Comparison of ENCODE assay signal across 9 mouse cellular contexts in the genomic region with DNA sequence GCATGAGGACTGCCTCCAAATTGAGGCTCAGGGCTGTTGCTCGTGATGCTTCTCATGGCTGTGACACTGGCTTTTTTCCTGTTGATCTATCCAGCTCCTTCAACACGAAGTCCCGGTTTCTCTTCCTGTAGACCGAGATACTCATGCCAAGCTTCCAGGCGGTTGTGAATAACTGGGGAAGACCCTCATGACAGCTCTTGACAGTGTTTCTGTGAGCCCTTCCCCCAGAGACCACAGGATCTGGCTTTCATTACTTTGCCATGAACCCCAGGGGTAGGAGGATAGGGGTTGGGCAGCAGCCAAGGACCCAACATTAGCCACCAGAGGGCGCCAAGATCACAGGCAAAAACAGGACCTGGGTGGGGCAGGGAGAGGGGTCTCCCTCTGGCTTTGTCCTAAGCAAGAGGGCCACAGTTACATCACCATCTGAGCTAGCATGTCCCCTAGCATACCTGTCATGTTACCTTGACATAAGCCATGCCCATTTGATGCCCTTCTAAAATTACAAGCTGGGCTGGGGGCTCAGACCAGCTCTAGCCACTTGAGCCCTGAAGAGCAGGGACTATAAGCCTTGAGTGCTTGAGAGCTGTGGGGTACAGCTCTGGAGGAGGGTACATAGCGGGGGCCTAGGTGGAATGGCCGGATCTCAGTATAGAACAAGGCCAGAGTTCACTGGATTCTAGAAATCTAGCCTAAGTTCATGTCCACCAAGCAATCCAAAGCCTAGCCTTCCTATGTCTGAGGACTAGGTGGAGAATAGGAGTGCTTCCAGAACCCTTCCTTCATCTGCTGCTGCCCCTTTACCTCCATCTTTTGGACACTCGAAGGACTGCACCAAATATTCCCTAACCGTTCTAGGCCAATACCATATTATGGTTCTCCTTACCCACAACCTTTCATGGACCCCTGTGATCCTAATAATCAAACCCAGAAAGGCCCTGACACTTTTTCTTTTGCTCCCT. TPM values are rescaled to one million over a fixed set of nuclear protein-coding genes. Genes with fewer than 3 reads are reported as not detected.
DNase-seq lines count a peak whose midpoint lies in the region; ATAC-seq lines count a peak whose summit lies in the region.
"Had no signal": no experiment of that assay in that cellular context is flagged by ENCODE, and none has a peak within 500 bp of the region (broad histone marks: within the 10 kb centered on the region; RNA-seq: fewer than 3 reads in every experiment).

Gene Trpm5, minus strand, starts transcription at position 51 of the 962 bp plus-strand sequence.

- intact Hi-C loops in heart, postnatal 14 days (cut with DNase I), result loop anchor here (1.0 to 2.0 kb wide), 3 partner anchors 43 to 372 kb away; no protein-coding TSS in a partner anchor

- peak; percentile 67 for DNase-seq in layer of hippocampus, adult 11-12 months (ENCODE audit: low spot score)
- no peak for DNase-seq in layer of hippocampus, adult 9-11 months
- peak; percentile 63 for DNase-seq in ZHBTc4 (ENCODE audit: low read depth, low spot score)
- peak; percentile 80 for DNase-seq in embryonic facial prominence, embryonic 10.5 days (ENCODE audit: low spot score)
- DNase-seq in heart, postnatal 14 days, result peak; percentile 78 to 87
- peak; percentile 36 to 48 for DNase-seq in layer of hippocampus, postnatal 36 days
- DNase-seq in thymus, postnatal 36 days, result peak; percentile 47 to 51

- no peaks in the 10 kb centered on the region for H3K9me3 ChIP-seq in embryonic facial prominence, embryonic 10.5 days

- H3K27me3 ChIP-seq in embryonic facial prominence, embryonic 10.5 days (replicated peaks; ENCODE audit: low read depth, poor library complexity, severe bottlenecking), result peaks cover 37% of the 10 kb centered on the region

- 42% methylated on average over 10 of the region's 10 CpGs for WGBS in embryonic facial prominence, embryonic 10.5 days

- no peak within 1 kb of the TSS for H3K27ac ChIP-seq in embryonic facial prominence, embryonic 10.5 days (replicated peaks)

- ATAC-seq in megakaryocyte-erythroid progenitor cell, adult 5-6 weeks (replicated peaks; ENCODE audit: low FRiP score, low TSS enrichment, poor library complexity, severe bottlenecking), result peak; percentile 43; the same call in 1 of the 2 replicates

- 0 out of 2 replicates have a peak, but pooled peaks cover 5% of the 10 kb centered on the region for H3K4me1 ChIP-seq in embryonic facial prominence, embryonic 10.5 days

- H3K36me3 ChIP-seq in embryonic facial prominence, embryonic 10.5 days (replicated peaks), result no peaks in the 10 kb centered on the region

- no peak within 1 kb of the TSS for H3K4me3 ChIP-seq in embryonic facial prominence, embryonic 10.5 days
- H3K4me3 ChIP-seq: erythroblast, embryonic 14.5 days had no signal

RNA-seq across cellular contexts. Expression of gene Trpm5, which starts in this region (rescaled TPM):
- 0.60 and 0.77 TPM in 2 replicates for polyA plus RNA-seq in embryonic facial prominence, embryonic 10.5 days (2016; fragmentation: Nextera tagmentation; extraction: Ambion mirVana)
- total RNA-seq in heart, postnatal 14 days (2021), result under 1 TPM; 0.12 TPM
- total RNA-seq in layer of hippocampus, postnatal 36 days (2021), result not detected
- total RNA-seq in megakaryocyte-erythroid progenitor cell, adult 5-6 weeks (2014; fragmentation: Nextera tagmentation), result 0.13 TPM in 1 of 2 replicates, not detected in the other
- total RNA-seq in megakaryocyte-erythroid progenitor cell, adult 5-6 weeks (2017), result 2.3 TPM in 1 of 2 replicates, not detected in the other
- polyA plus RNA-seq: erythroblast, embryonic 14.5 days had no signal

Comparison
In these comparisons a context has a peak if more than half of its experiments do, and no peak if none do; other contexts are left out.
1. Peak in DNase-seq in embryonic facial prominence, embryonic 10.5 days; RNA of the gene not detected or under 1 TPM.
2. Peak in DNase-seq in heart, postnatal 14 days; RNA of the gene not detected or under 1 TPM.
3. Peak in DNase-seq in layer of hippocampus, postnatal 36 days; RNA of the gene not detected or under 1 TPM.